Mouse (Mus musculus) brain, embryonic 14.5 days (tissue): Measurements from ENCODE around the gene Ncoa6.

Experiments used
- CTCF ChIP-seq: fragments of 200-500 bp; IDR thresholded peaks from 2 replicates; pipeline ENCODE4 v1.5.1; 2012; ENCODE audit warnings: inconsistent platforms, mild to moderate bottlenecking, moderate library complexity, borderline replicate concordance; ENCODE audit not compliant: insufficient read depth, insufficient read length; ENCODE audit errors: extremely low read depth
- POLR2A ChIP-seq: fragments of 200-500 bp; IDR thresholded peaks from 2 replicates; pipeline ENCODE4 v1.6.1; 2012; ENCODE audit warnings: mild to moderate bottlenecking, inconsistent platforms, borderline replicate concordance; ENCODE audit not compliant: poor library complexity, insufficient read depth, insufficient read length, severe bottlenecking; ENCODE audit errors: extremely low read depth

GRCm38 (mm10) chr2:155373302-155373701 is 100.4 kb downstream of the Ncoa6 start:
- TF ChIP-seq CTCF (no peak), POLR2A (no peak)
